8 mouse cellular contexts compared by ENCODE assay signal in the genomic region with DNA sequence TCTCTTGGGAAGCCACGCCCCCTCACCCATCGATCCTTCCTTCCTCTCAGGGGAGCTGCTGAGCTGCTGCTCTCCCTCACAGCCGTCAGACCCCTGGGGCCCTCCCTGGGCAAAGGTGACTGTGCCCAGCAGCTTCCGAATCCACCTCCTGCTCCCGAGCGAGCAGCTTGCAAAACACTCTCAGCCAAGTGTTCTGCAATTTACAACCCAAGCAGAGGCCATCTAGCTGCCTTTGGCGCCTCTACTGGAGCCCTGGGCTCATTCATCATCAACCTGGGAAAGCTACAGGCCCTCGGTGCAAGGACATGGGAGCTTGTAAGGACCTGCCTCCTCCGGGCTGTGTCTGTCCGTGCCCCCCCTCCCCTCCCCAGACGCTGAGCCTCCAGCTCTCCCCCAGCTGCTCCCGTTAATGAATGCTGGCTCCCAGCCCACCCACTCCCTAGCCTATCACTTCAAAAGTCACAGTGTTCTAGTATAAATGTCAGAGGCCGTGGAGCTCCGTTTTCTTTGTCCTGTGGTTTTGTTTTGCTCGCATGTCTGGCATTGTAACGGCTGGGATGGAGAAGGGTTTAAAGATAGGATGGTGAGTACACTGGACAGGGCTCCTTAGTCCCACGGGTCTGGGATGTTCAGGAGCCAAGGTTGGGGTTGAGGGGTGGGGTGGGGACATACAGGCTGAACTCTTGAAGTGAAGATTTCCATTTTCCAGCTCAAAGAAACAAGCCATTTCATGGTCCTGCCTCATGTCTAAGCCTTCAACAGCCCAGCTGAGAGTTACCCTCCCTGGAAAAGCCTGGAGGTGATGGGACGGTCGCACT. TPM values are rescaled to one million over a fixed set of nuclear protein-coding genes. Genes with fewer than 3 reads are reported as not detected.
A peak's percentile ranks its signal among the peaks of the same experiment; 100 is the strongest.
DNase-seq lines count a peak whose midpoint lies in the region; ATAC-seq lines count a peak whose summit lies in the region.

No protein-coding gene starts in this region.

- H3K36me3 ChIP-seq in forebrain, embryonic 11.5 days (ENCODE audit: control insufficient read depth, insufficient read depth, low read length) = no peaks in the 10 kb centered on the region
- H3K36me3 ChIP-seq in hindbrain, embryonic 11.5 days (ENCODE audit: control insufficient read depth, insufficient read depth, low read length) = no peaks in the 10 kb centered on the region
- H3K36me3 ChIP-seq in limb, embryonic 12.5 days = no peaks in the 10 kb centered on the region
- H3K36me3 ChIP-seq in midbrain, embryonic 12.5 days = no peaks in the 10 kb centered on the region

- H3K27me3 ChIP-seq in forebrain, embryonic 11.5 days (ENCODE audit: control insufficient read depth, insufficient read depth, low read length) = no peaks in the 10 kb centered on the region
- no peaks in the 10 kb centered on the region for H3K27me3 ChIP-seq in hindbrain, embryonic 11.5 days (ENCODE audit: control insufficient read depth, insufficient read depth, low read length)
- H3K27me3 ChIP-seq in limb, embryonic 12.5 days = no peaks in the 10 kb centered on the region
- H3K27me3 ChIP-seq in midbrain, embryonic 12.5 days = no peaks in the 10 kb centered on the region

- H3K4me1 ChIP-seq in forebrain, embryonic 11.5 days (replicated peaks; ENCODE audit: control insufficient read depth, insufficient read depth, low read length) = peaks cover 11% of the 10 kb centered on the region
- H3K4me1 ChIP-seq in hindbrain, embryonic 11.5 days (replicated peaks; ENCODE audit: control insufficient read depth, insufficient read depth, low read length) = no peaks in the 10 kb centered on the region; the same call in 1 of the 2 replicates
- peaks cover 32% of the 10 kb centered on the region for H3K4me1 ChIP-seq in limb, embryonic 12.5 days (replicated peaks)
- peaks cover 32% of the 10 kb centered on the region for H3K4me1 ChIP-seq in midbrain, embryonic 12.5 days

- WGBS in forebrain, embryonic 11.5 days = 13% methylated on average over 19 of the region's 19 CpGs
- 11% methylated on average over 19 of the region's 19 CpGs for WGBS in hindbrain, embryonic 11.5 days
- WGBS in limb, embryonic 12.5 days = 10% methylated on average over 19 of the region's 19 CpGs
- WGBS in midbrain, embryonic 12.5 days = 11% methylated on average over 19 of the region's 19 CpGs

- H3K4me2 ChIP-seq in forebrain, embryonic 11.5 days (ENCODE audit: low read depth, low read length, severe bottlenecking) = peak overlapping the region; percentile 48
- peak overlapping the region; percentile 30 for H3K4me2 ChIP-seq in hindbrain, embryonic 11.5 days (replicated peaks; ENCODE audit: low read depth, low read length)
- H3K4me2 ChIP-seq in limb, embryonic 12.5 days = peak overlapping the region; percentile 56
- peak overlapping the region; percentile 44 for H3K4me2 ChIP-seq in midbrain, embryonic 12.5 days (replicated peaks)

- H3K9me3 ChIP-seq in forebrain, embryonic 11.5 days (ENCODE audit: control insufficient read depth, low read length) = no peaks in the 10 kb centered on the region
- no peaks in the 10 kb centered on the region for H3K9me3 ChIP-seq in hindbrain, embryonic 11.5 days (ENCODE audit: control insufficient read depth, low read length)
- H3K9me3 ChIP-seq in limb, embryonic 12.5 days = no peaks in the 10 kb centered on the region
- H3K9me3 ChIP-seq in midbrain, embryonic 12.5 days = no peaks in the 10 kb centered on the region

- peak overlapping the region; percentile 39 for H3K9ac ChIP-seq in forebrain, embryonic 11.5 days (ENCODE audit: low read length)
- H3K9ac ChIP-seq in hindbrain, embryonic 11.5 days (ENCODE audit: low read depth, low read length) = peak overlapping the region; percentile 2
- peak overlapping the region; percentile 37 for H3K9ac ChIP-seq in limb, embryonic 12.5 days (replicated peaks)
- H3K9ac ChIP-seq in midbrain, embryonic 12.5 days (replicated peaks) = peak overlapping the region; percentile 39; the same call in 1 of the 2 replicates

- ATAC-seq in frontal cortex, adult (ENCODE audit: low TSS enrichment) = peak; percentile 69
- ATAC-seq in forebrain, embryonic 11.5 days (replicated peaks; ENCODE audit: low FRiP score) = peak; percentile 80
- ATAC-seq in hindbrain, embryonic 11.5 days (ENCODE audit: low FRiP score) = peak; percentile 89
- ATAC-seq in limb, embryonic 12.5 days (ENCODE audit: insufficient number of reproducible peaks, insufficient read depth, low FRiP score, low TSS enrichment, low read depth) = peak; percentile 68; the same call in 1 of the 2 replicates
- peak; percentile 88 for ATAC-seq in midbrain, embryonic 12.5 days (ENCODE audit: low FRiP score, low read depth)

- H3K27ac ChIP-seq in forebrain, embryonic 11.5 days (ENCODE audit: low read depth, low read length) = no peak overlapping the region
- H3K27ac ChIP-seq in hindbrain, embryonic 11.5 days (ENCODE audit: low read depth, low read length) = peak overlapping the region; percentile 48
- peak overlapping the region; percentile 66 for H3K27ac ChIP-seq in limb, embryonic 12.5 days
- peak overlapping the region; percentile 67 for H3K27ac ChIP-seq in midbrain, embryonic 12.5 days (replicated peaks)

- no peak for DNase-seq in frontal cortex, postnatal 14 days (ENCODE audit: low spot score in 2 of 2)
- DNase-seq in brain, adult 2 months (ENCODE audit: low read depth, low spot score) = peak; percentile 80
- peak; percentile 77 for DNase-seq in forebrain, embryonic 11.5 days (ENCODE audit: low spot score)
- peak; percentile 71 for DNase-seq in hindbrain, embryonic 11.5 days (ENCODE audit: low spot score)
- DNase-seq in testis, postnatal 14 days (ENCODE audit: low spot score) = peak; percentile 59

- H3K4me3 ChIP-seq in forebrain, embryonic 11.5 days (ENCODE audit: low read depth, low read length) = peak overlapping the region; percentile 6; the same call in 1 of the 2 replicates
- 0 out of 2 replicates have a peak overlapping the region, but pooled peaks have one; percentile 8 for H3K4me3 ChIP-seq in hindbrain, embryonic 11.5 days (ENCODE audit: low read depth, low read length)
- H3K4me3 ChIP-seq in limb, embryonic 12.5 days (replicated peaks) = peak overlapping the region; percentile 27
- peak overlapping the region; percentile 17; the same call in 1 of the 2 replicates for H3K4me3 ChIP-seq in midbrain, embryonic 12.5 days

RNA-seq across cellular contexts. Expression of gene Cdhr3, which starts 35.2 kb away (rescaled TPM):
- polyA plus RNA-seq in forebrain, embryonic 11.5 days (2014; fragmentation: Nextera tagmentation; extraction: Ambion mirVana) = not detected in 2 replicates
- 0.15 and 0.32 TPM in 2 replicates for polyA plus RNA-seq in hindbrain, embryonic 11.5 days (2014; fragmentation: Nextera tagmentation; extraction: Ambion mirVana)
- polyA plus RNA-seq in limb, embryonic 12.5 days (2016; fragmentation: Nextera tagmentation; extraction: Ambion mirVana) = 0.35 TPM in 1 of 2 replicates, not detected in the other
- polyA plus RNA-seq in midbrain, embryonic 12.5 days (2016; fragmentation: Nextera tagmentation; extraction: Ambion mirVana) = 0.08 TPM in 1 of 2 replicates, not detected in the other

Comparison
In these comparisons a context has a peak if more than half of its experiments do, and no peak if none do; other contexts are left out.
1. DNase-seq: peak in brain, adult 2 months (single experiment), forebrain, embryonic 11.5 days (single experiment), hindbrain, embryonic 11.5 days (single experiment) and testis, postnatal 14 days (single experiment); none in frontal cortex, postnatal 14 days (0 of 2).
2. Peak in every context shown above with its lines, with median percentiles within 50 percentile points of each other: ATAC-seq, H3K4me2 ChIP-seq, H3K4me3 ChIP-seq and H3K9ac ChIP-seq.